Mouse (Mus musculus) embryo, embryonic 10.5 days (tissue): ENCODE measurements around the gene Fbxo9.

Source experiments
- DNase-seq: peaks from one replicate; pipeline ENCODE4 v3.0.0-alpha.2; 2015; ENCODE audit warnings: low spot score

Fbxo9 gene

GRCm38 (mm10) chr9:78070496-78070895, 38.4 kb downstream of the Fbxo9 start:
- no peak for DNase-seq

- DNase-seq: no peak
Measured at GRCm38 (mm10) chr9:78064121-78064520, 44.7 kb downstream of the Fbxo9 start.

GRCm38 (mm10) chr9:78062392-78062791, 46.5 kb downstream of the Fbxo9 start:
- DNase-seq: no peak

- no peak for DNase-seq
Measured at GRCm38 (mm10) chr9:78059525-78060120, 49.2 kb downstream of the Fbxo9 start.

- DNase-seq: no peak
Measured at GRCm38 (mm10) chr9:78054298-78054697, 54.6 kb downstream of the Fbxo9 start.

- DNase-seq: no peak
Measured at GRCm38 (mm10) chr9:78053821-78054220, 55.0 kb downstream of the Fbxo9 start.

GRCm38 (mm10) chr9:78051677-78052076, 57.2 kb downstream of the Fbxo9 start, which contains the start of gene Gcm1:
TSS of gene Gcm1 (plus strand) at chr9:78051924.
- no peak for DNase-seq

GRCm38 (mm10) chr9:78050452-78050970, 58.4 kb downstream of the Fbxo9 start:
- DNase-seq: no peak

- peak; percentile 31 for DNase-seq
Measured at GRCm38 (mm10) chr9:78046755-78047154, 62.1 kb downstream of the Fbxo9 start.

GRCm38 (mm10) chr9:78045171-78045570, 63.7 kb downstream of the Fbxo9 start:
- no peak for DNase-seq

- DNase-seq: peak; percentile 92
Measured at GRCm38 (mm10) chr9:78038755-78039489, 69.9 kb downstream of the Fbxo9 start.

GRCm38 (mm10) chr9:78035831-78036230, 73.0 kb downstream of the Fbxo9 start:
- DNase-seq: no peak

GRCm38 (mm10) chr9:78035296-78035695, 73.6 kb downstream of the Fbxo9 start:
- no peak for DNase-seq

- DNase-seq: no peak
Measured at GRCm38 (mm10) chr9:78032930-78033329, 75.9 kb downstream of the Fbxo9 start.
